12 mouse cellular contexts compared by ENCODE assay signal in the genomic region with DNA sequence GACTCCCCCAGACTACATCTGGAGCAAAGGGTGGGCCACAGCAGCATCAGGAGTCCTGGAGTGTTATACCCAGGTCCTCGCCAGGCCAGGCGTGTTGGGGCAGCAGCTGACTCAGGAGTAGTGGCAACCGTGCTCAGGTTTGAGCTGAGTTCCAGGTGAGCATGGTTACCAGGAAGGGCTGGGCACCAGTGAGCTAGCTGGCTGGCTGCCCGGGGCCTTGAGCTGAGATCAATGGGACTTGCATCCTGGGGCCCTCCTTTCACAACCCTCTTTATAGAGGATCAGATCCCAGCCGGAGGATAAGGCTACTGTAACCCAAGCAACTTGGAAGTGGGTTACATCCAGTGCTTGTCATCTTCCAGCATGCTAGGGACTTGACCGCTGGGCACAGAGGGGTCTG. TPM values are rescaled to one million over a fixed set of nuclear protein-coding genes. Genes with fewer than 3 reads are reported as not detected.
DNase-seq lines count a peak whose midpoint lies in the region; ATAC-seq and TF ChIP-seq lines count a peak whose summit lies in the region.
"Had no signal": no experiment of that assay in that cellular context is flagged by ENCODE, and none has a peak within 500 bp of the region (broad histone marks: within the 10 kb centered on the region; RNA-seq: fewer than 3 reads in every experiment).

No protein-coding gene starts in this region.

- H3K9ac ChIP-seq in liver, embryonic 12.5 days = no peak overlapping the region
- no peak overlapping the region for H3K9ac ChIP-seq in heart, adult 2 months (ENCODE audit: low read depth, low read length)
- H3K9ac ChIP-seq: embryonic facial prominence, embryonic 12.5 days; forebrain, postnatal 0 days had no signal

- peak; percentile 26 for DNase-seq in ovary, adult 18-20 months (ENCODE audit: low spot score)
- no peak for DNase-seq in ovary, postnatal 10 days (ENCODE audit: low spot score)
- DNase-seq in kidney, adult 2 months = peak; percentile 52
- DNase-seq in urinary bladder, postnatal 25 days (ENCODE audit: low spot score) = peak; percentile 61
- no peak for DNase-seq in heart, adult 2 months
- DNase-seq: cerebellum, adult 18-20 months; forebrain, postnatal 0 days had no signal

- H3K4me2 ChIP-seq in liver, embryonic 12.5 days = 0 out of 2 replicates have a peak overlapping the region, but pooled peaks have one; percentile 10
- H3K4me2 ChIP-seq: embryonic facial prominence, embryonic 12.5 days had no signal

- intact Hi-C loops in heart, adult 2 months (cut with DNase I) = no loop called here

- H3K9me3 ChIP-seq in liver, embryonic 12.5 days (replicated peaks) = no peaks in the 10 kb centered on the region
- H3K9me3 ChIP-seq: embryonic facial prominence, embryonic 12.5 days; midbrain, embryonic 10.5 days had no signal

- no peaks in the 10 kb centered on the region for H3K27me3 ChIP-seq in kidney, adult 2 months (replicated peaks; ENCODE audit: control insufficient read depth, insufficient read depth, low read length)
- peaks cover 47% of the 10 kb centered on the region for H3K27me3 ChIP-seq in liver, embryonic 12.5 days (replicated peaks)
- H3K27me3 ChIP-seq in heart, adult 2 months (ENCODE audit: control insufficient read depth, insufficient read depth, low read length) = no peaks in the 10 kb centered on the region

- no peak for TF ChIP-seq POLR2A in kidney, adult 2 months (IDR thresholded peaks at IDR 0.05; ENCODE audit: low read depth, low read length)
- no peak for TF ChIP-seq POLR2A in heart, adult 2 months (IDR thresholded peaks at IDR 0.05; ENCODE audit: insufficient read depth, low read depth, low read length)

- ATAC-seq in liver, embryonic 12.5 days = no peak; the same call in 1 of the 2 replicates
- no peak for ATAC-seq in erythroid progenitor cell, adult 5-6 weeks (replicated peaks; ENCODE audit: low FRiP score, poor library complexity, severe bottlenecking)
- ATAC-seq: activated CD4-positive, CD25-positive, alpha-beta regulatory T cell, adult 4 months; forebrain, postnatal 0 days had no signal

- H3K79me2 ChIP-seq in heart, adult 2 months (replicated peaks; ENCODE audit: control insufficient read depth, insufficient read depth, low read length) = no peaks in the 10 kb centered on the region

- no peak overlapping the region for H3K4me3 ChIP-seq in kidney, adult 2 months (ENCODE audit: insufficient read depth, low read depth, low read length)
- H3K4me3 ChIP-seq in liver, embryonic 12.5 days = no peak overlapping the region
- no peak overlapping the region for H3K4me3 ChIP-seq in heart, adult 2 months
- H3K4me3 ChIP-seq: embryonic facial prominence, embryonic 12.5 days; midbrain, embryonic 10.5 days had no signal

- TF ChIP-seq EP300 in heart, adult 2 months (IDR thresholded peaks at IDR 0.05; ENCODE audit: insufficient read depth, low read depth, low read length) = no peak

- peaks cover 11% of the 10 kb centered on the region; the same call in 1 of the 2 replicates for H3K4me1 ChIP-seq in kidney, adult 2 months (ENCODE audit: control insufficient read depth, insufficient read depth, low read length)
- H3K4me1 ChIP-seq in liver, embryonic 12.5 days = peaks cover 26% of the 10 kb centered on the region
- no peaks in the 10 kb centered on the region for H3K4me1 ChIP-seq in heart, adult 2 months (ENCODE audit: control insufficient read depth, insufficient read depth, low read length)

- WGBS in kidney, adult 2 months = 51% methylated on average over 6 of the region's 6 CpGs
- 62% methylated on average over 6 of the region's 6 CpGs for WGBS in liver, embryonic 12.5 days (ENCODE audit: insufficient replicate concordance)
- 83% methylated on average over 6 of the region's 6 CpGs for WGBS in heart, adult 2 months

- peak overlapping the region; percentile 65; the same call in 1 of the 2 replicates for H3K27ac ChIP-seq in kidney, adult 2 months (ENCODE audit: insufficient read depth, low read depth, low read length)
- peak overlapping the region; percentile 69 for H3K27ac ChIP-seq in liver, embryonic 12.5 days
- H3K27ac ChIP-seq in heart, adult 2 months = no peak overlapping the region
- H3K27ac ChIP-seq: embryonic facial prominence, embryonic 12.5 days; midbrain, embryonic 10.5 days had no signal

- no peak for TF ChIP-seq CTCF in kidney, adult 2 months (conservative IDR thresholded peaks at IDR 0.05; ENCODE audit: insufficient read depth, insufficient read length, low read depth, low read length)
- TF ChIP-seq CTCF in heart, adult 2 months (IDR thresholded peaks at IDR 0.05) = no peak

- no peaks in the 10 kb centered on the region for H3K36me3 ChIP-seq in kidney, adult 2 months (ENCODE audit: control insufficient read depth, insufficient read depth, low read length)
- 0 out of 2 replicates have a peak, but pooled peaks cover 5% of the 10 kb centered on the region for H3K36me3 ChIP-seq in liver, embryonic 12.5 days
- no peaks in the 10 kb centered on the region for H3K36me3 ChIP-seq in heart, adult 2 months (ENCODE audit: control insufficient read depth, insufficient read depth, low read length)
- H3K36me3 ChIP-seq: embryonic facial prominence, embryonic 12.5 days; midbrain, embryonic 10.5 days had no signal

RNA-seq across cellular contexts. Expression of a gene that starts 5.6 kb away (rescaled TPM):
- polyA plus RNA-seq in kidney, adult 2 months (2012; rRNA removed) = 22.2 and 25.9 TPM in 2 replicates
- polyA plus RNA-seq in liver, embryonic 12.5 days (2016; fragmentation: Nextera tagmentation; extraction: Ambion mirVana) = 69.8 and 72.0 TPM in 2 replicates
- total RNA-seq in heart, adult 2 months (2021) = 10 to 100 TPM; 28.2 to 31.9 TPM
- polyA plus RNA-seq in heart, adult 2 months (2012; rRNA removed) = 15.9 and 17.4 TPM in 2 replicates
- 15.1 and 20.5 TPM in 2 replicates for total RNA-seq in erythroid progenitor cell, adult 5-6 weeks (2015; ENCODE audit: low replicate concordance)
- 16.0 and 18.6 TPM in 2 replicates for total RNA-seq in erythroid progenitor cell, adult 5-6 weeks (2017; ENCODE audit: low replicate concordance)

Comparison
In these comparisons a context has a peak if more than half of its experiments do, and no peak if none do; other contexts are left out.
1. DNase-seq: peak in ovary, adult 18-20 months (single experiment), kidney, adult 2 months (single experiment) and urinary bladder, postnatal 25 days (single experiment); none in ovary, postnatal 10 days (single experiment) and heart, adult 2 months (0 of 2).